Mouse (Mus musculus): ENCODE data around the gene Cflar.
A peak's percentile ranks its signal among the peaks of the same experiment; 100 is the strongest.
"Not testable (repeated sequence)": the region's sequence is repeated elsewhere in the genome, so short reads cannot be mapped to it uniquely, and the experiment has no call there.

The Cflar gene

GRCm38 (mm10) chr1:58711365-58712016 lies at the start of gene Cflar:
Gene Cflar, plus strand, starts transcription at chr1:58711508.
- DNase-seq (ENCODE audit: low spot score in 2 of 2), result peak; percentile 74 to 78

DNA sequence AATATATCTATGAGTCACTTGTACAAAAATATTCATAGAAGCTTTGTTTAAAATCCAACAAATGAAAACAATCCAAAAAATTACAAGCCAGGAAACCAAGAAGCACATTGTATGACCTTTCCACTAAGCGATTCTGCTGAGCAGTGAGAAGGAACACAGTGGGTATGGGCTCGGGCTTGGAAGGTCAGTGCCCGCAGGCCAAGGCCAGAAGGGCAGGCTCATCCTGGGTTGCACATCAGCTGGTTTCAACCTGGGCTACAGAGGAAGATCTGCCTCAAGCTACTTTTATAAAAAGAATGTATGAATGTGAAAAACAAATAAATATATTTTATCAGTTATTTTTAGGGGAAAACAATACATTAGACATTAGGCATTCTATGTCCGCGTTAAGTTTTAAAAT lies 48.6 kb upstream of the Cflar start:
- DNase-seq (ENCODE audit: low spot score in 2 of 2), result not testable (repeated sequence)

DNA sequence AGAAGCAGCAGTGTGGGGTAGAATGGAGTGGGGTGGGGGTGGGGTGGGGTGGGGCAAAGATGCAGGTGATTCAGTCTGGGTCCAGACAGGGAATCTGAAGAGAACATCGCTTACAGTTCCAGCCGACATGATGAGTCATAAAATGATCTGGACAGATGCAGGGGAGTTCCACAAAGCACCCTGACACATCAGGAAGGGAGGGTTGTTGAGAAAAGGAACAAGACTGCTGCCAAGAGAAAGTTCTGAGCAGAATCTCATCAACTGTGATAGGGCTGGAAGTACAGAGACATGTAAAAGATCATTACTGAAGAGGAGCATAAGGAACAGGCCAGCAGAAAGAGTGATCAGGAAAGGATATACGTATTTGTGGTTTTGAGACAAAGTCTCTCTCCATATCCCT lies 47.9 kb upstream of the Cflar start:
- DNase-seq (ENCODE audit: low spot score in 2 of 2), result not testable (repeated sequence)

DNA sequence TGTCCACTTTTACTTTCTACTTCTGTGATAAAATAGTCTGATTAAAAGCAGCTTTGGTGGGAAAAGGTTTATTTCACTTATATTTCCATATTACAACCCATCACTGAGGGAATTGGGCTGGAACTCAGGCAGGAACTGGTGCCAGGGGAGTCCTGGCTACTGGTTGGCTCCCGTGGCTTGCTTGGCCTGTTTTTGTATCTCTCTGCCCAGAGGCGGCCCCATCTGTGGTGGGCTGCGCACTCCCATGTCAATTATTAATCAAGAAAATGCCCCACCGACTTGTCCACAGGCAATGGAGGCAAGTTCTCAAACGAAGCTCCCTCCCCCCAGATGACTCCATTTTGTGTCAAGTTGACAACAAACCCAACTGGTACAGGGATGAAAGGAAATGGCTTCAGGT lies 43.1 kb upstream of the Cflar start:
- no peak for DNase-seq (ENCODE audit: low spot score in 2 of 2)

DNA sequence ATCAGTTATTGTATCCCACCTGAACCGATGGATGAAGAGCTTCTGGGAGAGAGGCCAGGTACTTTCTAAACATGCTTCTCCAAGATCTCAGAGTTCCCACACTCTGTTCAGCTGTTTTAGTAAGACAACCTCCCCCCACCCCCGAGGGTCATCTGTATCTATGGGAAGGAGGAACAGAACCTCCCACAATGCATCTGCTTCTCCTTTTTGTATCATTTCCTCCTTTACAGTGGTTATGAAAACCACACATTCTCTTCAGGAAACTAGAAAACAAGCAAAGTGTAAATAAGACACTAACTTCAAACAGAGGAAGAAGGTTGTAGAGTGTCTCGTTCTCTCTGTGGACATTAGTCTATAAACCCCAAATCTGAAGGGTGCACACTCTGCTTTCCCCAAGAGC lies 41.7 kb upstream of the Cflar start:
- DNase-seq (ENCODE audit: low spot score in 2 of 2), result not testable (repeated sequence)

DNA sequence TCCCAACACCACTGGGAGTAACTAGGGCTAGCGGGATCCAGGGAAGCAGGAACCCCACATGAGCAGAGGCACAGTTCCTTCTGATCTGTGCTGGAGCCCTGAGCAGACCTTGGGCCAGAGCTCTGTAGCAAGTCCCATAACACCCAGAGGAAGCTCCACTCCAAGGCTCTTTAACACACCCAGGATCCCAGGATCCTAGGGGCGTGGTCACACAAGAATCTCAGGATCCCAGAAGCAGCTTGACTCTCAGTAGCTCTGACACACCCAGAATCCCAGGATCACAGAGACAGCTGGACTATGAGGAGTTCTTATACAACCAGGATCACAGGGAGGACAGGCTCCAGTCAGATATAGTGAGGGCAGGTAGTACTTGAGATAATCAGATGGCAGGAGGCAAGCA lies 39.2 kb upstream of the Cflar start:
- DNase-seq (ENCODE audit: low spot score in 2 of 2), result no peak

DNA sequence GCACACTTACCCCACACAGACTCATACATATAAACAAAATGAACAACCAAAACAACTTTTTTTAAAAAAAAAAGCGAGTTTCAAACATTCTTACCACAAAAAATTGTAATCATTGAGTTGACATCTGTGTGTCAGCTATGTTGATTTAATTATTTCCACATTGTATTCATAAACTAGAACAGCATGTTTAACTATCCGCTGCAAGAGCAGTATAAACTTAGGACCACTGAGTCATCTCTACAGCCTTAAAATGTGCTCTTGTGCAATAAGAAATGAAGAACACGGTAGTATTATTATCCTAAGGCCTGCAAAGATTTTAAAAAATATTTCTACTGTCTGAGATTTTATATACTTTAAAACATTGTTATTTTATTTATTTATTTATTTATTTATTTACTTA lies 36.3 kb upstream of the Cflar start:
- DNase-seq (ENCODE audit: low spot score in 2 of 2), result no peak

DNA sequence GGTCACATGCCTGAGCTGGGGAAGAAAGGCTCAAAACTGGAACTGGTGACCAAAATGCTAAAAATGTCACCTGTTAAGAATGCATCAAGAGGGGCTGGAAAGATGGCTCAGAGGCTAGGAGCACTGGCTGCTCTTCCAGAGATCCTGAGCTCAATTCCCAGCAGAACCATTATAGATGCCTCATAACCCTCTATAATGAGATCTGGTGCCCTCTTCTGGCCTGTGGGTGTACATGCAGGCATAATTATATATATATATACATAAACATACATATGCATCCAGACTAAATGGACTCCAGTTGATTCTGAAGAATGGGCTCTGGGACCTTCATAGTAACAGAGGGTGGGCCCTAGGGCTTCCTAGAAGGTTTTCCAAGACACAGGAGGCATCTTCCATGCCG lies 33.7 kb upstream of the Cflar start:
- DNase-seq (ENCODE audit: low spot score in 2 of 2), result peak; percentile 14 to 64

DNA sequence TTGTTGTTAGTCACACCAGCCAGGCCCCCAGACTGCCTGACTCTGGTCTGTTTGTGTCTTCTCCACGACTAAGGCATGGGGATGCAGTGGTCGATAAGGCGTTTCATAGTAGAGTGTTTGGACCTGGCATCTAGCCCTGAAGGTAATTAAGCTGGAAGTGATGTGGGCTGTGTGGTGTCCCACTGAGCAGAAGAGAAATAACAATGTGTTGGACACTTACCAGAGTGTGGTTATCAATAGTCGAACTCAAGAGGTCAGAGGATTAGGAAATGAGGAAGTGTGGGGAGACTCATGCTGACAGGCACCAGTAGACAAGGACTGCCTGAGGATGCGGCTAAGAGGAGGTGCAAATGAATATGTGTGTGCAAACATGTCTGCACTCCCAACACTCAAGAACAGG lies 32.9 kb upstream of the Cflar start:
- not testable (repeated sequence) for DNase-seq (ENCODE audit: low spot score in 2 of 2)

DNA sequence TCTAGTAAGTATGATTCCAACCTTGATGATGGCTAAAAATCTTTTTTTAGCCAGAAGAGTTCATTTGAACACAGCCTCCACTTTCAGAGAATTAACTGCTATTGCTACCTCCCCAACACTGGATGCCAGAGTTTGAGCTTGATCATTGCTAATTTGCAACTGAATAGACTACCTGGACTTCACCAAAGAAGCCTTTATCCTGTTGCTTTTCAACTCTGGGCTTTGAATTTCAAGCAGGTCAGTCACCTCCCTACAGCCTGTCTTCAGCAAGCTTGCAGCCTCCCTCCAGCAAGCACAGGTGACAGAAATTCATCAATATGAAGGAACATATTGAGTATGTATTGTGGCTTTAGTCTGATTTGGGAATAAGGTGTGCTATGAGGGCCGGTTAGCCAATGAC lies 21.9 kb upstream of the Cflar start:
- DNase-seq (ENCODE audit: low spot score in 2 of 2), result no peak

DNA sequence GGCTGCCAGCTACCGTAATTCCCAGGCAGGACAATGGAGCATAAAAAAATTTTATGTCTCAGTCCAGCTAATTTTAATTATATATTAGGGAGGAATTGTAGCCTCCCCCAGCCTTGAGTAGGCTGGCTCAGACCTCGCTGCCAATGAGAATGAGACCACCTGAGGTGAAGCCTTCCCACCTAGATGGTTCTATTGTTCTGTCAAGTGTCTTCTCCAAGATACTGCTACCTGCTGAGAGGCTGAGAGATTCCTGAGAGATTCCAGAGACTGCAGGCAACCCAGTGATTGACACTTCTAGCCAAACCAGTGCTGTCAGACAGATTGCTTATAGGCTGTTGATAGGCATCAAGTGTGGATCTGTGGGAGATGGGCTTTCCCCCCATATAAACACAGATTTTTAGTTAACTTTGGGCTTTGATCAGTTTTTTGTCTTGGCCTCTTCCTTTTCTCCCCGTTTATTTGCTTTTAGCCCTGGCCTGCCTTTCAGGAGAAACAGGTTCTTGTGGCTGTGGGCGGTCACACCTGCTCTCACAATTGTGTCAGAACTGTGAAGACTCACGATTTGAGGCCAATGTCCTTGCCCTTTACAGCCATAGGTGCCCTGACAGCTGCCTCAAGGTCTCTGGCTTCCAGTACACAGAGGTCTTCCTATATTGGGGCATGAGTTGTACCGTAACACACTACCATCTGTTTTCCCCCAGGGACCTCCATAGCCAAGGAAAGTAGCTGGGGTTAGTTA lies 21.1 kb upstream of the Cflar start:
- DNase-seq (ENCODE audit: low spot score in 2 of 2), result no peak

- not testable (repeated sequence) for DNase-seq (ENCODE audit: low spot score in 2 of 2)
These were observed 20.3 kb upstream of the Cflar start for GRCm38 (mm10) chr1:58690834-58691488.

- not testable (repeated sequence) for DNase-seq (ENCODE audit: low spot score in 2 of 2)
These were observed 19.6 kb upstream of the Cflar start for GRCm38 (mm10) chr1:58691718-58692117.

GRCm38 (mm10) chr1:58693696-58694095 lies 17.6 kb upstream of the Cflar start:
- DNase-seq (ENCODE audit: low spot score in 2 of 2), result no peak

- not testable (repeated sequence) for DNase-seq (ENCODE audit: low spot score in 2 of 2)
These were observed 15.5 kb upstream of the Cflar start, which contains the start of gene Als2cr12 for GRCm38 (mm10) chr1:58695810-58696209. Gene Als2cr12, minus strand, starts transcription at chr1:58695989.

GRCm38 (mm10) chr1:58697607-58698006 lies 13.7 kb upstream of the Cflar start:
- DNase-seq (ENCODE audit: low spot score in 2 of 2), result not testable (repeated sequence)

- DNase-seq (ENCODE audit: low spot score in 2 of 2), result no peak
These were observed 12.5 kb upstream of the Cflar start for GRCm38 (mm10) chr1:58698781-58699180.

DNA sequence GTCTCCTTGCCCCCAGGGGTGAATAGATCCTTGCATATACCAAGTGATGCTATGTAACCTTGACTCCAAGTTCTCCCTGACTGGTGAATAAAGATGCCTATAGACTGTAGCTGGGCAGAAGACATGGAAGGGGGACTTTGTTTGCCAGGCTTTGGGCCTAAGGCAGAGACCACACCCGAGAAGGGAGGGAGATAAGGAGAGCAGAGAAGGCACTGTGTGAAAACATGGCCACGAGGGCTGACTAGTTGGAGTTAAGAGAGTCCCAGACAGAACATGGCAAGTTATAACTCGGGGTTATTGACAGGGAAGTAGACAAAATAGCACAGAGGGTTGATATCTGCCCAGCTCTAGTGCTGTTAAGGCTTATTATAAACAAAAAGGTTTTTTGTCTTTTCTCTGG lies 11.3 kb upstream of the Cflar start:
- no peak for DNase-seq (ENCODE audit: low spot score in 2 of 2)

- DNase-seq (ENCODE audit: low spot score in 2 of 2), result not testable (repeated sequence)
These were observed 10.6 kb upstream of the Cflar start for GRCm38 (mm10) chr1:58700580-58701162.

- DNase-seq (ENCODE audit: low spot score in 2 of 2), result not testable (repeated sequence)
These were observed 1.3 kb upstream of the Cflar start for GRCm38 (mm10) chr1:58710043-58710442.

DNA sequence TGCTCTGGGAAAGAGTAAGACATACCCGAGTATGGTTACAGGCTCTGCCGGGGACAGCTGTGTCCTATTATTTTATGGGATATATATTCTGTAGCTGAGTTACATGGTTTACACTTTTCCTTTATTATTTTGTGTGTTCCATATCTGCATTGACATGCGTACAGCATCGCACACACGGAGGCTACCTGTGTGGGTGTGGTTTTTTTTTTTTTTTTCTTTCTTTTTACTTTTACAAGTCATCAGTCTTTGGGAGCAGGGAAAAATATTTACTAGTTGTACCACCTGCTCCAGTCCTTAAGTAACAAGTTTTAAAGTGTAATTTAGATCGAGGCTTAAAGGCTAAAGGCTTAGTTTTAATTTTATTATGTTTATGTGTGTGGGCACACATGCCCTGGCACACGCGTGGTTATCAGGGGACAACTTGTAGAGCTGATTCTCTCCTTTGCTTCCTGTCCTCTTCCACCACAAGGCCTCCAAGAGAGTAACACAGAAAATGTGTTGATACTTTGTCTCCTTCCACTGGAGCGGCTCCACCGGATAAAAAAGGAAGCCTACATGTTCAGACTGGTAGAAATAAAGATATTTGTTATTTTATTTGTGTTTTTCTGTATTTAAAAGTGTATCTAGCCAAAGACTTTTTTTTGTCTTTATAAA lies 470 bp upstream of the Cflar start:
- DNase-seq (ENCODE audit: low spot score in 2 of 2), result peak in 1 of 2 experiments; percentile 36
